Mouse (Mus musculus) urinary bladder, postnatal 4 days (tissue): Measurements from ENCODE around the gene Pip5k1b.

Experiments
- DNase-seq, 2 experiments: peaks; one replicate each; pipeline ENCODE4 v3.0.0; 2021 to 2022; ENCODE audit warnings: low spot score in 2 of 2

The Pip5k1b gene

DNA sequence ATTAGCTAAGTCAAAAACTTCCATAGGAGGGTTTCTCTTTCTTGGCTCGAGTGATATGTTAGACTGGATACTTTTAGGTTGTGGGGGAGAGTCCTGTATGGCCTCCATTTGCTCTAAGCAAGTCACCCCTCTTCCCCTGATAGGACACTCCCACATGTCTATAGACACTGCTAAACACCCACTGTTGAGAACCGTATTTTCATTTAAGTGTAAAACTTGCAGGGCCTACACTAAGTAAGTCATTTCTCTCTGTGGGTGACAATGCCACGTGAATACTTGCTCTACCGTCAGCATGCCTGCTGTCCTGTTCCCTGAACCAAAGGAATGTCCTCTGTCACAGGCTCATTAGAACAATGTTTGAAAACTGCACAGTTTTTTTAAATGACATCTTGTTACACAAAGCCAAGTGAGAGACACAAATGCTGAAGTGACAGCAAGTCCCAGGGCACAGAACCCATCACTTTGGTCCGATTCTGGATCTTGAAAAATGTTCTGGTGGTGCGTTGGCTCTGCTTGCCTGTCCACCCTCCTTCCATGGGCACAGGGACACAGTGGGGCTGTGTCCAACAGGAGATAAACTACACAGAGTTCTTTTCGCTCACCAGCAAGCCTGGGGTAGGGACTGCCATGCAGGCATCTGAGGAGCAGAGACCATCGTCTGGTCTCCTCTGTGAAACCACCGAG lies 138.6 kb downstream of the Pip5k1b start:
- DNase-seq = no peak

- DNase-seq = no peak
Observed at GRCm38 (mm10) chr19:24415778-24416621, 139.7 kb downstream of the Pip5k1b start.

- no peak for DNase-seq
Observed at GRCm38 (mm10) chr19:24408863-24409564, 146.7 kb downstream of the Pip5k1b start.

DNA sequence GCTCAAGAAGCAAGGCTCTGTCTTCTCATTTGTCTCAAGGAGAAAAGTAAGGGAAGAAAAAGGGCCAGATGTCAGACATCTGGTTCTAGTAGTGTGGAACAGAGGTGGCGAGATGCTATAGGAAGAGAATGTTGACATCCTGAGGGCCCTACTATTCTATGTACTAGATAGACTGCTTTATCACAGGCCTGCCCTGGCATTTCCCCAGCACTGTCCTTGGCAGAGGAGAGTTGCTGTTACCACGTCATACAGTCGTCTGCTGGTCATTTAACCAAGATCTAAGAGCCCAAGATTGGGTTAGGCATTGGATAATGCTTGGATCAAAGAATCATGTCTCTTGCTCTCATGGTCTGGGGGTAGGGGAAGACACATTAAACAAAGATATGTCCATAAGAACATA lies 151.0 kb downstream of the Pip5k1b start:
- DNase-seq = no peak

DNA sequence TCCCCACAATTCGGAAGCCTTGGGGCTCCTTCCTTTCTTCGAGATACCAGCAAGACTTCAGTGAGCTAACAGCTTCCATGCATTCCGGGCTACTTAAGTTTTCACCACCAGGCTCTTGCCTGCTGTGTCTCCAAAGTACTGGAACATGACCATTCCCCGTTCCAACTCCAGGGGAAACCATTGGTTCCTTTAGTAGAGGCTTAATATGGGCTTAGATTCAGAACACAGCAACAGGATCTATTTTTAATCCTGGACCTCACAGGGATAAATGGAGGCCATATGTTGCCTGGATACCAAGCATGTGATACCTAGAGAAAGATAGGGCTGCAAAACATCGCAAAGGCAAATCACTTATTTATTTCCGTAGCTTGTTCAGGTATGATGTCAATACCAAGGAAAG lies 152.4 kb downstream of the Pip5k1b start:
- no peak for DNase-seq

- DNase-seq = no peak
Observed at GRCm38 (mm10) chr19:24393920-24394319, 161.8 kb downstream of the Pip5k1b start.

GRCm38 (mm10) chr19:24391519-24392251 lies 164.0 kb downstream of the Pip5k1b start:
- DNase-seq = no peak

GRCm38 (mm10) chr19:24386956-24387865 lies 168.5 kb downstream of the Pip5k1b start:
- DNase-seq = peak in 1 of 2 experiments; percentile 19

DNA sequence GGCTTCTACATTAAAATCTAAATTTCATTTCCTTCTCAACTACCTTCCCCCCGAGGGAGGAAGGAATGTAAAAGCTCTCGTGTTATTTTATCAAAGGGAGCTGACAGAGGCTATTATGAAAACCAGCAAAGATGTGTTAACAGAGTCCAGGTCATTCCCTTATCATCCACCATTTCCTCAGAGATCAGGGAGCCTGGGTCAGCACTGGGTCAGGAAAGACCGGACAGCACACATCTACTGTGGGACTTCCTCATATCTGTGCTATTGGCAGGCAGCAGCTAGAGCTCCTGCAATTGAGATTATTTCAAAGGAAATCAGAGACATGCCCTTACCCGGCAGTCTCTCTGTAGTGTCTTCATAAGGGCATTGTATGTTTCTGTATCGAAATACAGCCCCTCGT lies 177.2 kb downstream of the Pip5k1b start:
- DNase-seq = no peak

- DNase-seq = no peak
Observed at GRCm38 (mm10) chr19:24371763-24372640, 183.7 kb downstream of the Pip5k1b start.

DNA sequence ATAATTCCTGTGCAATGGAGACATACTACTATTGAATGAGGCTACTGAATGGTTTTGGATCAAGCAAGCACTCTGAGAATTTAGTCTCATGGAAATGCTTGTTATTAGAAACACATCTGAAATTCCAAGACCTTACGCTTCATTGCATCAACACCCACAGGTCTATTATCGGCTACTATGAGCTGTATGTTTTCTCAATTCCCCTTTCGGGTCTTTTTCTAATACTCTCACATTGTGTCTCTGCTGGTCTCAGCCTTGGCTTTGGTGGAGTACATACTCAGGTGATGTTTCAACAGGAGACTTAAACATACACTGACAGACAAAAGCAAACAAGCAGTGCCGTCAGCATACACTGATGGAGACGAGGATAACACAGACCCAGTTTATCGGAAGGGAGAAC lies 187.3 kb downstream of the Pip5k1b start:
- no peak for DNase-seq

GRCm38 (mm10) chr19:24367722-24368121 lies 187.9 kb downstream of the Pip5k1b start:
- no peak for DNase-seq

GRCm38 (mm10) chr19:24366747-24367146 lies 188.9 kb downstream of the Pip5k1b start:
- DNase-seq = no peak

GRCm38 (mm10) chr19:24362626-24363321 lies 192.9 kb downstream of the Pip5k1b start:
- DNase-seq = no peak

- no peak for DNase-seq
Observed at GRCm38 (mm10) chr19:24359270-24359669, 196.4 kb downstream of the Pip5k1b start.

DNA sequence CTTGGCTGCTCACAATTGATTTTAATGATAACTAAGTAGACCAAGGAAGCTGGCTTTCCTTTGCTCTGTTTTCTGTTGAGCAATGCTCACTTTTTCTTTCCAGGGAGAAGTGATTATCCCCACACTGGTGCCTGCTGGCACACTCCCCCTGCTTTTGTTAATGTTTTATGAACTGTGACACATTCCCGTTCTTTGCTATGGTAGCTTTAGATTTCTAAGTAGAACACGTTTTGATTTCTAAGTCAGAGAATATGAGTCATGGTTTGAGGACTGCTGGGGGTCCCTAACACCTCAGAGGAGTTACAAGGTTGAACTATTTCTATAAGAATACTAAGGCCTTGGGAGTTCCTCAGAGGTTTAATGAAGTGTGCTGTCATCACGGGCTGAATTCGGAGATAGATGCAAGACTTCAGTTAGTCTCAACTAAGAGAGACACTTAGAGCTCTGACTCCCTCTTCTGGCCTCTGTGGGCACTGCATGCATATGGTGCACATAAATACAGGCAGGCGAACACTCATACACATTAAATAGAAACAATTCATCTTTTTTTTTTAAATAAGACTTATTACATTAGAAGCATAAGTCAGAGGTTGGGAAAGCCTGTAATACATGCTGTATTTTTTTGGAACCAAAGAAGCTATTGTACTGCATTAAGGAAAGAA lies 203.2 kb downstream of the Pip5k1b start:
- DNase-seq = no peak

DNA sequence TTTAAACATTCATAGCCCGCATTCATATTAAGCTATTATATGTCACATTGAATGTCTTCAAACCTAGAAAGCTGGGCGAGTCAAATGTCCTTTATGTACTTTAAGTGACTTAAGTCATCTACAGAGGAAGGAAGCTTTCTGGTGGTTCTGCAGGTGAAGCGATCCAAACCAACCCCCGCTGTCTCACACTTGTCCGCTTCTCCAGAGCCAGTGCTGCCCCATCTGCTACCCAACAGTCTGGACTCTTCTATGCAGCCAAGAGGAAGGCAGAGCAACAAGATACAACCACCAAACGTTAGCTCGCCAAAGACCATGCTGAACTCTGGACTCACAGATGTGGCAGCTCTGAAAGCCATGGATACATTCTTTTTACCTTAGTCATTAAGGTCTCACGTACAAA lies 211.2 kb downstream of the Pip5k1b start:
- no peak for DNase-seq

GRCm38 (mm10) chr19:24342786-24343185 lies 212.9 kb downstream of the Pip5k1b start:
- DNase-seq = no peak
